Mouse (Mus musculus) CH12.LX (cell line): Measurements from ENCODE around the gene Tmem273. TPM values are rescaled to one million over a fixed set of nuclear protein-coding genes. Genes with fewer than 3 reads are reported as not detected.
A peak's percentile ranks its signal among the peaks of the same experiment; 100 is the strongest.

Experiments used
- DNase-seq: peaks from one replicate; pipeline ENCODE4 v3.0.0-alpha.2; 2013; ENCODE audit errors: extremely low read depth
- H3K27ac ChIP-seq: 2 replicates; pipeline ENCODE4 v1.5.1; 2012; ENCODE audit warnings: low read depth, mild to moderate bottlenecking, control low read depth, moderate library complexity; ENCODE audit not compliant: insufficient read depth
- H3K27me3 ChIP-seq: replicated peaks from 2 replicates; pipeline ENCODE3; 2012; ENCODE audit warnings: inconsistent platforms
- H3K36me3 ChIP-seq, 2 experiments: replicated peaks in 1 of 2; 2 replicates each; pipeline versions ENCODE3 to v1.6.1; 2012; ENCODE audit warnings: inconsistent platforms in 1 of 2, low read length in 1 of 2, mild to moderate bottlenecking in 1 of 2, mixed read lengths in 1 of 2, moderate library complexity in 1 of 2; ENCODE audit not compliant: control insufficient read depth in 1 of 2, insufficient read depth in 1 of 2
- H3K4me1 ChIP-seq, 2 experiments: 2 replicates each; pipeline ENCODE4 v1.6.1; 2012; ENCODE audit warnings: inconsistent platforms in 1 of 2, moderate library complexity in 1 of 2; ENCODE audit not compliant: insufficient read depth in 2 of 2, control insufficient read depth in 1 of 2
- H3K4me2 ChIP-seq: 2 replicates; pipeline ENCODE4 v1.6.1; 2012; ENCODE audit warnings: low read depth, mild to moderate bottlenecking, control low read depth; ENCODE audit not compliant: poor library complexity, insufficient read depth, severe bottlenecking
- H3K4me3 ChIP-seq, 3 experiments: fragments of 150-350 bp in 1 of 3; sonication (generic) in 1 of 3; replicated peaks in 1 of 3; 2 replicates each; pipeline versions ENCODE3 to v1.5.1; 2011 to 2012; ENCODE audit warnings: low read depth in 2 of 3, low read length in 2 of 3, mild to moderate bottlenecking in 2 of 3, moderate library complexity in 2 of 3, control low read depth in 1 of 3, improper control_type of control experiment in 1 of 3, inconsistent platforms in 1 of 3, mixed read lengths in 1 of 3; ENCODE audit not compliant: poor library complexity in 1 of 3
- H3K79me2 ChIP-seq: replicated peaks from 2 replicates; pipeline ENCODE4 v1.6.1; 2012; ENCODE audit warnings: mild to moderate bottlenecking, moderate library complexity; ENCODE audit not compliant: control insufficient read depth, poor library complexity, insufficient read depth, severe bottlenecking; ENCODE audit errors: extremely low read depth
- H3K9ac ChIP-seq: 2 replicates; pipeline ENCODE4 v1.6.1; 2012; ENCODE audit warnings: low read depth, mild to moderate bottlenecking, control low read depth, moderate library complexity; ENCODE audit not compliant: insufficient read depth
- H3K9me3 ChIP-seq: replicated peaks from 2 replicates; pipeline ENCODE3; 2012; ENCODE audit warnings: low read length, inconsistent platforms, mixed read lengths
- CTCF ChIP-seq, 2 experiments: IDR thresholded peaks in 1 of 2; conservative IDR thresholded peaks in 1 of 2; 2 replicates each; pipeline ENCODE4 v1.5.1; 2011 to 2012; ENCODE audit warnings: low read depth in 2 of 2, low read length in 2 of 2, improper control_type of control experiment in 1 of 2, inconsistent platforms in 1 of 2, mild to moderate bottlenecking in 1 of 2, moderate library complexity in 1 of 2
- ELF1 ChIP-seq: IDR thresholded peaks from 2 replicates; pipeline ENCODE4 v1.6.1; 2014; ENCODE audit warnings: low read depth, mild to moderate bottlenecking, inconsistent platforms, low read length, improper control_type of control experiment
- IRF4 ChIP-seq: IDR thresholded peaks from 2 replicates; pipeline ENCODE4 v1.6.1; 2014; ENCODE audit warnings: low read depth, mild to moderate bottlenecking, inconsistent platforms, low read length, improper control_type of control experiment
- JUND ChIP-seq: conservative IDR thresholded peaks from 2 replicates; pipeline ENCODE4 v1.6.1; 2011; ENCODE audit warnings: low read depth, low read length, improper control_type of control experiment
- MAX ChIP-seq: IDR thresholded peaks from 2 replicates; pipeline ENCODE4 v1.6.1; 2011; ENCODE audit warnings: low read length, improper control_type of control experiment
- MXI1 ChIP-seq: IDR thresholded peaks from 2 replicates; pipeline ENCODE4 v1.6.1; 2011; ENCODE audit warnings: mild to moderate bottlenecking, low read depth, low read length, improper control_type of control experiment
- POLR2A ChIP-seq: IDR thresholded peaks from 2 replicates; pipeline ENCODE4 v1.6.1; 2011; ENCODE audit warnings: low read depth, mild to moderate bottlenecking, improper control_type of control experiment, low read length
- RAD21 ChIP-seq: IDR thresholded peaks from 2 replicates; pipeline ENCODE4 v1.6.1; 2011; ENCODE audit warnings: low read depth, mild to moderate bottlenecking, low read length, improper control_type of control experiment, moderate library complexity
- SMC3 ChIP-seq: IDR thresholded peaks from 2 replicates; pipeline ENCODE4 v1.6.1; 2011; ENCODE audit warnings: low read depth, low read length, improper control_type of control experiment
- ZC3H11A ChIP-seq: IDR thresholded peaks from 2 replicates; pipeline ENCODE4 v1.6.1; 2012; ENCODE audit warnings: low read depth, mild to moderate bottlenecking, inconsistent platforms, low read length, improper control_type of control experiment
- dilution Hi-C: fragments of 300-500 bp; cut with MboI; formaldehyde crosslinking; loops from 2 replicates; pipeline ENCODE4 v1.14.3; 2020; ENCODE audit warnings: low sequenced_read_pairs; ENCODE audit not compliant: extremely low pct_unique_long_range_greater_than_20kb, extremely low pct_ligation_motif_present
- in situ Hi-C: fragments of 300-500 bp; cut with MboI; formaldehyde crosslinking; loops from 3 replicates; pipeline ENCODE4 v1.14.3; 2019; ENCODE audit warnings: low sequenced_read_pairs, low pct_ligation_motif_present, low pct_unique_long_range_greater_than_20kb, mixed read lengths
- polyA plus RNA-seq: library from polyadenylated mRNA; unstranded; fragments of >175 nt; gene quantifications from 2 replicates; pipeline ENCODE4 v1.2.1, GENCODE M21; 2012; ENCODE audit warnings: low read depth; ENCODE audit not compliant: insufficient read length
- total RNA-seq, 2 experiments: library from RNA; depleted of rRNA; stranded (reverse); fragments of 300-350 nt in 1 of 2; fragments of >200 nt in 1 of 2; gene quantifications; 2 replicates each; pipeline ENCODE4 v1.2.3; 2012 to 2014

The Tmem273 gene
- total and polyA plus RNA-seq, 3 experiments, result 0.94 TPM; not detected in 2

GRCm38 (mm10) chr14:32772791-32773190, 13.0 kb upstream of the Tmem273 start:
- TF ChIP-seq ZC3H11A, result no peak
- peak; percentile 67 for TF ChIP-seq SMC3
- TF ChIP-seq RAD21, result peak; percentile 64
- no peak for TF ChIP-seq MAX
- no peak for TF ChIP-seq JUND
- peak; percentile 10 to 65; a peak in 2 of 4 replicates for TF ChIP-seq CTCF (conservative IDR thresholded peaks at IDR 0.05 in 1 of 2, IDR thresholded peaks at IDR 0.05 in 1 of 2; ENCODE audit: low read depth in 2 of 2, low read length in 2 of 2)
- H3K27ac ChIP-seq, result no peak overlapping the region
- H3K27me3 ChIP-seq, result no peaks in the 10 kb centered on the region
- H3K36me3 ChIP-seq, result no peaks in the 10 kb centered on the region
- dilution Hi-C loops, result no loop called here
- no peaks in the 10 kb centered on the region for H3K4me1 ChIP-seq
- DNase-seq, result peak; percentile 11
- no peaks in the 10 kb centered on the region for H3K9me3 ChIP-seq
- H3K4me2 ChIP-seq, result no peak overlapping the region
- H3K9ac ChIP-seq, result no peak overlapping the region
- in situ Hi-C loops, result loop anchor here (25.0 kb wide), 1 partner anchor 165 kb away; no protein-coding TSS in a partner anchor
- H3K4me3 ChIP-seq, result no peak overlapping the region
- H3K79me2 ChIP-seq, result no peaks in the 10 kb centered on the region

GRCm38 (mm10) chr14:32773456-32773855, 12.3 kb upstream of the Tmem273 start:
- Histone ChIP-seq H3K27ac (no peak overlapping the region), H3K9ac (no peak overlapping the region), H3K4me3 (no peak overlapping the region), H3K9me3 (no peaks in the 10 kb centered on the region), H3K4me2 (no peak overlapping the region), H3K79me2 (no peaks in the 10 kb centered on the region), H3K27me3 (no peaks in the 10 kb centered on the region), H3K36me3 (no peaks in the 10 kb centered on the region), H3K4me1 (no peaks in the 10 kb centered on the region)
- no peak for TF ChIP-seq ELF1
- TF ChIP-seq POLR2A, result no peak
- TF ChIP-seq IRF4, result no peak
- dilution Hi-C loops, result no loop called here
- in situ Hi-C loops, result loop anchor here (25.0 kb wide), 1 partner anchor 164 kb away; no protein-coding TSS in a partner anchor
- DNase-seq, result no peak

- no peak overlapping the region for H3K4me3 ChIP-seq
- dilution Hi-C loops (no loop called here), in situ Hi-C loops (no loop called here)
- H3K4me1 ChIP-seq, result no peaks in the 10 kb centered on the region
- no peak overlapping the region for H3K9ac ChIP-seq
- H3K36me3 ChIP-seq, result no peaks in the 10 kb centered on the region
- no peak overlapping the region for H3K27ac ChIP-seq
- no peak for DNase-seq
- no peaks in the 10 kb centered on the region for H3K79me2 ChIP-seq
- TF ChIP-seq MXI1, result no peak
- TF ChIP-seq MAX, result no peak
- no peaks in the 10 kb centered on the region for H3K9me3 ChIP-seq
- H3K4me2 ChIP-seq, result no peak overlapping the region
- no peaks in the 10 kb centered on the region for H3K27me3 ChIP-seq
Observed at GRCm38 (mm10) chr14:32776077-32776476, 9.7 kb upstream of the Tmem273 start.
